Mouse (Mus musculus): ENCODE results near the gene Opn1sw. TPM values are rescaled to one million over a fixed set of nuclear protein-coding genes. Genes with fewer than 3 reads are reported as not detected.

Gene Opn1sw
- total RNA-seq, 1 experiment: 0.13 TPM

DNA sequence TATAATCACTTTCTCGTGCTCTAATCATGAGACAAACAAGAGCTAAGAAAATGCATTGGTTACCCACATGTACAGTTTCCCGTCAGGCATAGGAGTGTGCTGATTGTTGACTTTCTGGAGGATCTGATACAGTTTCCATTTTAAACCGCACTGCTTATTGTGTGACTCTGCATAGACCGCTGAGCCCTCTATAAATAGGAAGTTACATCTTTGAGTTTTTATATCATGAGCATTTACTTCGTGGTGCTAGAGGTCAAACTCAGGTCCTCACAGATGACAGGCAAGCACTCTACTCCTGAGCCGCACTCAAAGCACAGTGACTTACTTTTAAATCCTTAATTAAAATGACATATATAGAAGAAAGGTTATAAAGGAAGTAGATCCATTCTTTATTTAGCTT lies 28.1 kb downstream of the Opn1sw start:
- TF ChIP-seq CHD2 (IDR thresholded peaks at IDR 0.05; ENCODE audit: low read depth, low read length): no peak
- TF ChIP-seq ZC3H11A (IDR thresholded peaks at IDR 0.05; ENCODE audit: borderline replicate concordance, low read depth, low read length): no peak
- TF ChIP-seq HCFC1 (IDR thresholded peaks at IDR 0.05; ENCODE audit: borderline replicate concordance, insufficient read depth, low read length): no peak
- no peak for TF ChIP-seq ZNF384 (IDR thresholded peaks at IDR 0.05; ENCODE audit: low read depth, low read length)
- no peak for TF ChIP-seq MAFK (IDR thresholded peaks at IDR 0.05; ENCODE audit: insufficient read depth, low read depth, low read length)
- DNase-seq (ENCODE audit: low read depth, low spot score): no peak
- Histone ChIP-seq H3K4me3 (ENCODE audit: insufficient read depth in 1 of 2, low read depth in 1 of 2, low read length in 2 of 2, poor library complexity in 1 of 2, severe bottlenecking in 1 of 2) (no peak overlapping the region), H3K9me3 (ENCODE audit: control insufficient read depth, insufficient read depth, low read depth, low read length) (no peaks in the 10 kb centered on the region), H3K36me3 (ENCODE audit: control insufficient read depth, insufficient read depth, low read length, poor library complexity, severe bottlenecking) (peaks cover 12% of the 10 kb centered on the region), H3K9ac (ENCODE audit: insufficient read depth, low read depth, low read length, poor library complexity, severe bottlenecking) (no peak overlapping the region), H3K4me1 (ENCODE audit: control insufficient read depth in 2 of 2, insufficient read depth in 2 of 2, low read length in 2 of 2, poor library complexity in 1 of 2) (no peaks in the 10 kb centered on the region), H3K27ac (ENCODE audit: insufficient read depth, low read depth, low read length, poor library complexity, severe bottlenecking) (no peak overlapping the region)
- in situ Hi-C loops (cut with MboI; ENCODE audit: low sequenced_read_pairs in 2 of 2, unreplicated experiment in 2 of 2): no loop called here

DNA sequence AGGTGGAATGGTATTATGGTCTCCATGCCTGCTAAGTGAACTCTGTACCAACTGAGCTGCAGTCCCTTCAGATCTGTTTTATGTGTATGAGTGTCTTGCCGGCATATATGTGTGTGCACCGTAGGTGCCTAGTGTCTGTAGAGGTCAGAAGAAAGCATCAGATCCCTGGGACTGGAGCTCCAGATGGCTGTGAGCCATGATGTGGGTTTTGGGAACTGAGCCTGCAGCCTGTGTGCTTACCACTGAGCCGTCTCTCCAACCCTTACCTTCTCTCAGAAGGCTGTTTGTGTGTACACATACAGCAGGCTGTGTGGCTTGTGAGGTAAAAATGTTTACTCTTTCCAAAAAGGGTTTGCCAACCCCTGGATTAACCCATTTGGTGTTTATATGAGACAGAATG lies 28.9 kb downstream of the Opn1sw start:
- DNase-seq (ENCODE audit: low read depth, low spot score): no peak
- H3K9ac ChIP-seq (ENCODE audit: insufficient read depth, low read depth, low read length, poor library complexity, severe bottlenecking): no peak overlapping the region
- no peak for TF ChIP-seq CHD2 (IDR thresholded peaks at IDR 0.05; ENCODE audit: low read depth, low read length)
- no peak for TF ChIP-seq HCFC1 (IDR thresholded peaks at IDR 0.05; ENCODE audit: borderline replicate concordance, insufficient read depth, low read length)
- TF ChIP-seq ZNF384 (IDR thresholded peaks at IDR 0.05; ENCODE audit: low read depth, low read length): no peak
- no peak for TF ChIP-seq ZC3H11A (IDR thresholded peaks at IDR 0.05; ENCODE audit: borderline replicate concordance, low read depth, low read length)
- no peak for TF ChIP-seq MAFK (IDR thresholded peaks at IDR 0.05; ENCODE audit: insufficient read depth, low read depth, low read length)
- no peak overlapping the region for H3K27ac ChIP-seq (ENCODE audit: insufficient read depth, low read depth, low read length, poor library complexity, severe bottlenecking)
- H3K36me3 ChIP-seq (ENCODE audit: control insufficient read depth, insufficient read depth, low read length, poor library complexity, severe bottlenecking): peaks cover 12% of the 10 kb centered on the region
- no peaks in the 10 kb centered on the region for H3K4me1 ChIP-seq (ENCODE audit: control insufficient read depth in 2 of 2, insufficient read depth in 2 of 2, low read length in 2 of 2, poor library complexity in 1 of 2)
- in situ Hi-C loops (cut with MboI; ENCODE audit: low sequenced_read_pairs in 2 of 2, unreplicated experiment in 2 of 2): no loop called here
- no peak overlapping the region for H3K4me3 ChIP-seq (ENCODE audit: insufficient read depth in 1 of 2, low read depth in 1 of 2, low read length in 2 of 2, poor library complexity in 1 of 2, severe bottlenecking in 1 of 2)
- H3K9me3 ChIP-seq (ENCODE audit: control insufficient read depth, insufficient read depth, low read depth, low read length): no peaks in the 10 kb centered on the region

DNA sequence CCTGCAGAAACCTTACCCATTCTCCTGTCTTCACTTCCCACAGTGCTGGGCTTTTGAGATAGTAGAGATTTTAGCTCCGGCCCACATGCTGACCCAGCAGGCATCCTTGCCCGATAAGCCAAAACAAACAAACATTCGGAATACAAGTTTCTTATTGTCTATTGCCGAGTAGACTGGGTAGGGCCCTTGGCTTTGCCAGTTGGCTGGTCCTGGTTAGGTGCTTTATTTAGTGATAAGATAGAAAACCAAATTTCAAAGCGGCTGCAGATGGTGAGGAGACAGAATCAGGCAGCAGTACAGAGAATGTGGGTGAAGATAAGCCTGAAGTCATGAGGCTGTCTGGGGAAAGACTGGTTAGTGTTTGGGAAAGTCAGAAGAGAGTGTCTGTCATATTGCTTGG lies 35.5 kb downstream of the Opn1sw start:
- in situ Hi-C loops (cut with MboI; ENCODE audit: low sequenced_read_pairs in 2 of 2, unreplicated experiment in 2 of 2): no loop called here
- Histone ChIP-seq H3K36me3 (ENCODE audit: control insufficient read depth, insufficient read depth, low read length, poor library complexity, severe bottlenecking) (peaks cover 7% of the 10 kb centered on the region), H3K9me3 (ENCODE audit: control insufficient read depth, insufficient read depth, low read depth, low read length) (no peaks in the 10 kb centered on the region), H3K9ac (ENCODE audit: insufficient read depth, low read depth, low read length, poor library complexity, severe bottlenecking) (no peak overlapping the region), H3K4me1 (ENCODE audit: control insufficient read depth in 2 of 2, insufficient read depth in 2 of 2, low read length in 2 of 2, poor library complexity in 1 of 2) (peaks cover 0 to 3% of the 10 kb centered on the region in 2 experiments; a peak in 1 of 4 replicates), H3K27ac (ENCODE audit: insufficient read depth, low read depth, low read length, poor library complexity, severe bottlenecking) (no peak overlapping the region), H3K4me3 (ENCODE audit: insufficient read depth in 1 of 2, low read depth in 1 of 2, low read length in 2 of 2, poor library complexity in 1 of 2, severe bottlenecking in 1 of 2) (no peak overlapping the region)
- no peak for DNase-seq (ENCODE audit: low read depth, low spot score)
- TF ChIP-seq ZC3H11A (IDR thresholded peaks at IDR 0.05; ENCODE audit: borderline replicate concordance, low read depth, low read length) (no peak), ZNF384 (IDR thresholded peaks at IDR 0.05; ENCODE audit: low read depth, low read length) (no peak), HCFC1 (IDR thresholded peaks at IDR 0.05; ENCODE audit: borderline replicate concordance, insufficient read depth, low read length) (no peak)

DNA sequence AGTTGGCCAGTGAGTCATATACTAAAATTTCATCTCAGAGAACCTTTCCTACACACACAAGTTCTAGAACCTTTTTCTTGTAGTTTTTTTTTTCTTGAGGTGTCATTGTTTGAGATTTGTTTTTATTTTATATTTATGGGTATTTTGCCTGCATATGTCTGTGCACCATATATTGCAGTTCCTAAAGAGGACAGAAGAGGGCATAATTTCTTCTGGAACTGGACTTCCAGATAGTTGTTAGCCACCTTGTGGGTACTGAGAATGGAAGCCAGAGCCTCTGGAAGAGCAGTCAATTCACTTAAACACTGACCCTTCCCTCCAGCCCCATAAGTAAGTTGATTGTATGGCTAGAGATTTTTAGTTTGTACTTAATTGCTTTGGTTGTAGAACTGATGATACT lies 36.7 kb downstream of the Opn1sw start:
- H3K27ac ChIP-seq (ENCODE audit: insufficient read depth, low read depth, low read length, poor library complexity, severe bottlenecking): no peak overlapping the region
- H3K9ac ChIP-seq (ENCODE audit: insufficient read depth, low read depth, low read length, poor library complexity, severe bottlenecking): no peak overlapping the region
- no peak overlapping the region for H3K4me3 ChIP-seq (ENCODE audit: insufficient read depth in 1 of 2, low read depth in 1 of 2, low read length in 2 of 2, poor library complexity in 1 of 2, severe bottlenecking in 1 of 2)
- H3K4me1 ChIP-seq (ENCODE audit: control insufficient read depth in 2 of 2, insufficient read depth in 2 of 2, low read length in 2 of 2, poor library complexity in 1 of 2): peaks cover 0 to 3% of the 10 kb centered on the region in 2 experiments; a peak in 1 of 4 replicates
- H3K36me3 ChIP-seq (ENCODE audit: control insufficient read depth, insufficient read depth, low read length, poor library complexity, severe bottlenecking): peaks cover 4% of the 10 kb centered on the region
- in situ Hi-C loops (cut with MboI; ENCODE audit: low sequenced_read_pairs in 2 of 2, unreplicated experiment in 2 of 2): no loop called here
- no peak for TF ChIP-seq HCFC1 (IDR thresholded peaks at IDR 0.05; ENCODE audit: borderline replicate concordance, insufficient read depth, low read length)
- no peak for TF ChIP-seq ZNF384 (IDR thresholded peaks at IDR 0.05; ENCODE audit: low read depth, low read length)
- no peak for TF ChIP-seq MAFK (IDR thresholded peaks at IDR 0.05; ENCODE audit: insufficient read depth, low read depth, low read length)
- TF ChIP-seq CHD2 (IDR thresholded peaks at IDR 0.05; ENCODE audit: low read depth, low read length): no peak
- no peak for TF ChIP-seq ZC3H11A (IDR thresholded peaks at IDR 0.05; ENCODE audit: borderline replicate concordance, low read depth, low read length)
- DNase-seq (ENCODE audit: low read depth, low spot score): peak; percentile 30
- H3K9me3 ChIP-seq (ENCODE audit: control insufficient read depth, insufficient read depth, low read depth, low read length): no peaks in the 10 kb centered on the region

DNA sequence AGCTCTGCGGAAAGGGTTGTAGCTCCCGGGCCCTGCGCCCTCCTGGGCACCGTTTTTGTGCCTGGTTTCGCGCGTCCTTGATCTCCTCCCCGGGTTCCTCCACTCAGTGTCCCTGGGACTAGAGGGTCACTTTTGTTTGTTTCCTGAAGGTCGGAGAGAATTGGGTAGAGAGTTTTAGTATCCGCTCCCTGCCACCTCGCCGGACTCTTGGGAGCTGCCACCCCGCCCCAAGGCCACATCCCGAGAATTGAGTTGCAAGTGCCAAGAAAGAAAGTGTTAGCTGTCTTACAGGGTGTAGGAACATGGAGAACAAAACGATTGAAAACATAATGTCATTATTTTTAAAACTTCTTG lies 39.9 kb downstream of the Opn1sw start:
- H3K4me1 ChIP-seq (ENCODE audit: control insufficient read depth in 2 of 2, insufficient read depth in 2 of 2, low read length in 2 of 2, poor library complexity in 1 of 2): peaks cover 0 to 3% of the 10 kb centered on the region in 2 experiments; a peak in 1 of 4 replicates
- H3K36me3 ChIP-seq (ENCODE audit: control insufficient read depth, insufficient read depth, low read length, poor library complexity, severe bottlenecking): no peaks in the 10 kb centered on the region
- peak overlapping the region; percentile 93 for H3K9ac ChIP-seq (ENCODE audit: insufficient read depth, low read depth, low read length, poor library complexity, severe bottlenecking)
- H3K4me3 ChIP-seq (ENCODE audit: insufficient read depth in 1 of 2, low read depth in 1 of 2, low read length in 2 of 2, poor library complexity in 1 of 2, severe bottlenecking in 1 of 2): peak overlapping the region; percentile 96 to 97
- in situ Hi-C loops (cut with MboI; ENCODE audit: low sequenced_read_pairs in 2 of 2, unreplicated experiment in 2 of 2): no loop called here
- TF ChIP-seq ZC3H11A (IDR thresholded peaks at IDR 0.05; ENCODE audit: borderline replicate concordance, low read depth, low read length) (no peak), CHD2 (IDR thresholded peaks at IDR 0.05; ENCODE audit: low read depth, low read length) (no peak), ZNF384 (IDR thresholded peaks at IDR 0.05; ENCODE audit: low read depth, low read length) (no peak), HCFC1 (IDR thresholded peaks at IDR 0.05; ENCODE audit: borderline replicate concordance, insufficient read depth, low read length) (no peak), MAFK (IDR thresholded peaks at IDR 0.05; ENCODE audit: insufficient read depth, low read depth, low read length) (no peak)
- no peaks in the 10 kb centered on the region for H3K9me3 ChIP-seq (ENCODE audit: control insufficient read depth, insufficient read depth, low read depth, low read length)
- H3K27ac ChIP-seq (ENCODE audit: insufficient read depth, low read depth, low read length, poor library complexity, severe bottlenecking): peak overlapping the region; percentile 36; the same call in 1 of the 2 replicates
- DNase-seq (ENCODE audit: low read depth, low spot score): no peak

All from ES-E14 (cell line).